Mouse (Mus musculus) retina, embryonic 14.5 days (tissue): ENCODE results near the gene Mobp.

Source experiments
- DNase-seq: peaks from one replicate; pipeline ENCODE4 v3.0.0-alpha.2; 2015; ENCODE audit warnings: low spot score

Mobp gene

DNA sequence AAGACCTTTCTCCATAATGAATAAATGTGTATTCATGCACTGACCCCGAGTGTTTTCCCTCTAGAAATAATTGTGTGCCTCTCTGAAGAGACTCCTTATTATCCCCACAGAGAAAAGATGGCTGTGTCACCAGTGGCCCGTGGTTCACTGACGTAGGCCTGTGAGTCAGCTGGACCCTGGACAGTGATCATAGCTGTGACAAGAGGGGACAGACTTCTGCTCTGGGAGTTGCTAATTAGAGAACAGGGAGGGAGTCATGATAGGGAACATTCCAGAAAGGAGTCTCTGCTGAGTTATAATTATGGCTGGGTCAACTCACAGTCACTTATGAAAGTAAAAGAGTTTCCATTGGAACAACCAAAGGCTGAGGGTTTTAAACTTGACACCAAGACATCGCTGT lies 61.4 kb downstream of the Mobp start:
- no peak for DNase-seq

GRCm38 (mm10) chr9:120212936-120213335 lies 63.4 kb downstream of the Mobp start:
- DNase-seq = no peak

DNA sequence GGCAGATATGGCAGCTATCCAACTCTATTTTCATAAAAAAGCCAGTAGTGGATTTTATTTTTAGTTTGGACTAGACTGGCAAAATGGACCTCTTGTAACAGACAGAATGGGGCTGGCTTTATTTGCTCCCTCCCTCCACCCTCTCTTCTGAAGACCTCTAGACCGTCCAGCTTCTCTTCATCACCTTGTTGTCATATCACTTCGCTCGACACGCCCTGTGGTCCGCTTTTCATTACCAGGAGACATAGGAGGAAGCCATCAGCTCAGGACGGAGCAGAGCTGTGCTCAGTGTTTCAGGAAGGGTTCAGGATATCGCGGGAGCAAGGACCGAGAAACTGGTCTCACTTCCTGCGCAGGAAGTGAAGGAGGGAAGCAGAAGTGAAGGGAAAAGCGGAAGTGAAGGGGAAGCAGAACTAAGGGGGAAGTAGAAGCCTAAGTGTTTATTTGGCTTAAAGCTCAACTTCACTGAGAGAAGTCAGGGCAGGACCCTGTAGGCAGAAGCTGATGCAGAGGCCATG lies 65.5 kb downstream of the Mobp start:
- no peak for DNase-seq

DNA sequence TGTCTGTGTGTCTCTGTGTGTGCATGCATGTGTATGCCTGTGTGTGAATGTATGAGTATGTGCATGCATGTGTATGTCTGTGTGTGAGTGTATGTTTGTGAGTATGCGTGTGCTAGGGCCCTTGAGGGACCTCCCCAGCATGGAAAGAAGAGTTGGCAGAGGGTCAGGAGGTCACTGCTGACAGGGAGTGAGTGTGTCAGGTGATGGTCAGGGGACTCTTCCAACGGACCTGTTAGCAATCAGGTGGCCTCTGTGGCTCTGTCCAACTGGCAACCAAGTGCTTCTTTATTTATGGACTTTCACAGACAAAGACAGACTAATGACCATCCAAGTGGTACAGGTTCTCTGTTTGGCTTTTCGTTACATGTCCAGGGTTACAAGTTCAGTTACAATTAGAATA lies 69.9 kb downstream of the Mobp start:
- DNase-seq = no peak
